Mouse (Mus musculus) lung, postnatal 4 days (tissue): Measurements from ENCODE around the gene Gabrb1.

ENCODE experiments used
- DNase-seq, 2 experiments: peaks; one replicate each; pipeline ENCODE4 v3.0.0; 2021

The Gabrb1 gene

GRCm38 (mm10) chr5:72164386-72164785 lies 506.5 kb downstream of the Gabrb1 start:
- DNase-seq: no peak

DNA sequence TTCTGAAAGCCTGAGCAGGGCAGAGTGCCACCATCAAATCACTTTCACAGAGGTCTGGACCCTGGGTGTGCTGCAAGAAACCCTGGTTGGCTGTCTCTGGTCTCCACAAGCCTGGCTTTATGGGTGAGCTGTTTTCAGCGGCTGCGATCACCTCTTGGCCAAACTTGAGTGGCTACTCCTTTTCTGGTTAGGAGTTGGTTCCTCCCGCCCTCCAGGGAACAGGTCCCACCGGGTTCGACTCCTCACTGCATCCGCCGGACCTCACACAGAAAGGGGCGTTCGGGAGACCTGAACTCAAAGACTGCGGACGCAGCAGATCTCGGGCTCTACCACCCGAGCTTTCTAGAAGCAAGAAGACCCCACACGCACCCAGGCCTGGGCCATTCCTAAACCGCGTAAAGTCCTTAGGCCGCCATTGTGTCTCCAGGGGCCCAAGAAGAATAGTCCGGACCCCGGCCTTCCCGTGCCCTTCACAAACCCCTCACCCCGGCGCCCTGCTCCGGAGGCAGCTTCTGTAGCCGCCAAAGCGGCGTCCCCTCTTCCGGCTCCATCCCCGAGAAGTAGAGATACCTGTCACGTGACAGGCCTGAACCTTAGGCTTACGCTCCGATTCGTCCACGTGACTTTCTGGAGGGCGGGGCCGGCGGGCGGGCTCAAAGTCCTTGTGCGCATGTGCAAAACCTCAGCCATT lies 509.8 kb downstream of the Gabrb1 start, which contains the start of gene Commd8:
Gene Commd8 (minus strand): TSS at position 596 of the 691 bp plus-strand sequence.
- DNase-seq: peak; percentile 96 to 97

DNA sequence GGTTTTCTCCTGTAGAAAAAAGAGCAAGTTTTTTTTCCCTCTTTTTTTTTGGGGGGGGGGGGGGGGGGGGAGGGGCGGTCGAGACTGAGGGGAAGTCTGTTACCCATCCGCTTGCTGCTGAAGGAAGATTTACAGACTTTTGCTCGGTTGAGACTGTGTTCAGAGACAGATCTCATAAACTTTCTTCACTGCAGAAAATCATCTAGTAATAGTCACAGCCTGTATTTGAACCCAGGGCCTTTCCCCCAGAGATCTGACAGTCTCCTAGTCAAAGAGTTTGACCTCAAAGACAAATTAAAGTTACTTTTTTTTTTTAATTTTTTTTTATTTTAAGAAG lies 510.3 kb downstream of the Gabrb1 start:
- DNase-seq: no peak

DNA sequence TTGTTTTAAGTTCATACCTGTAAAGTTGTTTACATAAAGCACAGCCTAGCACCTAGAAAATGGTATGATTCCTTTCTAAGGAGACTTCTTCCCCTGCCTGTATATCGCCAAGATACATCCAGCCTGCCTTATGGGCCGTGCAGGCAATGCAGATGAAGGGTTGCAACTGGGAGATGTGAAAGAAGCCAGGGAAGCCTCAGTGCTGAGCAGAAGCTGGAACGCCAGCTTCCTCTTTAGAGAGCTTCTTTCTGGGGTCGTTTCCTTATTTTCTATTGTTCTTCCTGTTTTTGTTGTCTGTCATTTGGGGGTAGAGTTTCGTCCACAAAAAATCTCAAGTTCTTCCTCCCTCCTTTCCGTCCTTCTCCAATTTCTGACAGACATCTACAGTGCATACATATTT lies 512.2 kb downstream of the Gabrb1 start:
- DNase-seq: no peak

DNA sequence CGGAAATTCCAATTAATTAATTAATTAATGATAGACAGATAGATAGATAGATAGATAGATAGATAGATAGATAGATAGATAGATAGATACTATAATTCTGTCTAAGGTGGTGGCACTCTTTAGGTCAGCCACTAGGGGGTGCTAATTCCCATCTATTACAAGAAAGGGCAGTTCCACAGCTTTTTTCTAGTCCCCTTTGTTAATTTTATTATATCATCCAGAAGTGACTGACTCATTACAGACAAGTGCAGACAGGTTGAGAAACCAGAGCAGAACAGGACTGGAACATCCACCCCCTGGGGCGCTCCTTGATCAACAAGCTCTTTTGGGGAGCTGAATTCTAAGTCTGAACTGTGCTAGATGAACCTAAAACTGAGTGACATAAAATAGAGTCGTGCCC lies 514.8 kb downstream of the Gabrb1 start:
- DNase-seq: peak in 1 of 2 experiments; percentile 65

DNA sequence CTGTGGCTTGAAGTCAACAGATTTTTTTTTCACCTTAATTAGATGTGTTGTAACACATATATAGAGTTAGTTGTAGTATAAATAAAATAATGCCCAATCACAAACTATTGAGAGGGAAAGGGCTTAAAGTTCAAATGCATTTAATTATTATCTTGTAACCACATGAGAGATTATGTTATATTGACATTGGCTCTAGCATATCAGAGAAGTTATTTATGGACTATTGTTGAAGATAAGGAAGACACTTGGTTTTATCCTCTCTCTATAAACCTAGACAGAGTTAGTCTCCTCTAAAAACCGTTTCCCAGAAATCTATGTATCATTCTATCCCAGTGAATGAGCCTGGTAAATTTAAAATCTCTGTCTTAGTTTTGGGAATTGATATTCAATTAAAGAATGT lies 515.6 kb downstream of the Gabrb1 start:
- no peak for DNase-seq

DNA sequence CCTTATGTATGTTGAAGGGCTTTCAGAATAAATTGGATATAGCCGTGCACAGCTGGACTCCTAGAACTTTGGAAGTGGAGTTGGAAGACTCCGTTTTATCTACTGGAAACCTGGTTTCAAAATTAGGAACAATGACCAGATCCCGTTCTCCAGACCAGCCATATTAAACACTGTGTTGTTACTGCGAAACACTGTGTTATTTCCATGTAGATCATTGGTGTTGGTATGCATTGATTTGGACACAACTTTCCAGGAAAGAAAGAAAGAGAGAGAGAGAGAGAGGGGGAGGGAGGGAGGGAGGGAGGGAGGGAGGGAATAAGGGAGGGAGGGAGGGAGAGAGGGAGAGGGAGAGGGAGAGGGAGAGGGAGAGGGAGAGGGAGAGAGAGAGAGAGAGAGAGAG lies 517.1 kb downstream of the Gabrb1 start:
- no peak for DNase-seq

GRCm38 (mm10) chr5:72175530-72175929 lies 517.6 kb downstream of the Gabrb1 start:
- DNase-seq: no peak

DNA sequence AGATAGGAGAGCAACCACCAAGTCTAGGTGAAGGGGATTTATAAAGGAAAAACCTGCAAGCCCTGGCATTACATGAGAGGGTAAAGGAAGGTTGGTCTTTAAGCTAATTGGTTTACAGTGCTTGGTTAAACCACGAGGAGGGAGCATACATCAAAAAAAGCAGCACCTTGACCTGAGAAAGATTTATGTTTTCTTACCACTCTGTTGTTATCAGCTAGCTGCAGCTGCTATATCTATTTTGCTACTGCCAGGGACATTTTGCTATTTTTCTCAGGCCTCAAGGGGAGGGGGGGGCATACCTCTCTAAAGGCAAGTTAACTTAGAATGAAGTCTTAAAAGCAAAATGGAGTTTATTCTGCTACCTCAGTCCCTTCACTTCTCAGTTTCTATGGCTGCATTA lies 523.3 kb downstream of the Gabrb1 start:
- no peak for DNase-seq

DNA sequence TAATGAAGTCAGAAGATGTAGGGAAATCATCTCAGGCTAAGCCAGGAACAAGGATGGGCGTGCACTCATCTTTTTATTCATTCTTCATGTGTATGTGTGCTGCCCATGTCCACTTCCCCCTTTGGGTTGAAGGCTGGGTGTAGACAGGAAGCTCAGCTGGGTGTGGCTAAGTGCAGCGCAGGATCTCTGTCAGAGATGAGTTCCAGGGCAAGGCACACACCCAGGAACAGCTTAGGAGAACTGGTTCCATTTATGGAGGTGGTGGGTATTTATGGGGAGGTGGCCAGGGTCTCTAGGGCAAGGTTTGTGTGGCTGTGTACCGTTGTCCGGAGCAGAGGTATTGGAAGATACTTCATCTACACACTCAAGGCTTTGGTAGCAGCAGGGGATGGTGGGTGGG lies 524.9 kb downstream of the Gabrb1 start:
- peak; percentile 59 to 67 for DNase-seq

DNA sequence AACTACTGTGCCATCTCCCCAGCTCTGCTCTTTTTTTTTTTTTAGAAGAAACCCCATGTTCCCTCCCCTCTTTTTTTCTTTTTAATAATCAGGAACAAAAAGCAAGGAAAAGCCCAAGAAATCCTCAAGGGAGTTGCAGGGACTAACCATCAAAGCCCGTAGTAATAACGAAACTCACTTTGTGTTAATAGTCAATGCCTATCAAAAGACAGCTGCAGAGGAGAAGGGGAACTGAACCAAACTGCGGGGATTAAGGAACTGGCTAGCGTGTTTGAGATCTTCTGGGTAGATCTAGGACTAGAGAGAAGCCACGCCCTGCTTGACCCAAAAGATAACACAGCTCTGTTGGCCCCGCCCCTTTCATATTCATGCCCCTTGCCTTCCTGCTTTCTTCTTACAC lies 526.0 kb downstream of the Gabrb1 start:
- peak; percentile 32 to 55 for DNase-seq

GRCm38 (mm10) chr5:72184437-72185100 lies 526.7 kb downstream of the Gabrb1 start:
- DNase-seq: no peak

DNA sequence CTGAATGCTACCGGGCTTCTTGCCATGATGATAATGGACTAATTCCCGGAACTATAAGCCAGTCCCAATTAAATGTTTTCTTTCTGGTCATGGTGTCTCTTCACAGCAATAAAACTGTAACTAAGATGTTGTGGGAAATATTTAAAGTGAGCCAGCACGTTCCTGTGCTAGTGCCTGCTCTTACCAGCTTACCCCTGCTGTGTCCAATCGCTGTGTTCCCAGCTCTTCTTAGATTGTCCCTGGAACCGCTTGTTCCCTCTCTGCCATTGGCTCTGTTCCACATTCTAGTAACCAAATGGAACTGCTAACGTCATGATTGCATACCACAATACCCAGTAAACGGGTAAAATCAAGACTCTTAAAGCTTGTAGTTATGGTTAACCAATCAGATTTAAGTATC lies 533.2 kb downstream of the Gabrb1 start:
- no peak for DNase-seq

DNA sequence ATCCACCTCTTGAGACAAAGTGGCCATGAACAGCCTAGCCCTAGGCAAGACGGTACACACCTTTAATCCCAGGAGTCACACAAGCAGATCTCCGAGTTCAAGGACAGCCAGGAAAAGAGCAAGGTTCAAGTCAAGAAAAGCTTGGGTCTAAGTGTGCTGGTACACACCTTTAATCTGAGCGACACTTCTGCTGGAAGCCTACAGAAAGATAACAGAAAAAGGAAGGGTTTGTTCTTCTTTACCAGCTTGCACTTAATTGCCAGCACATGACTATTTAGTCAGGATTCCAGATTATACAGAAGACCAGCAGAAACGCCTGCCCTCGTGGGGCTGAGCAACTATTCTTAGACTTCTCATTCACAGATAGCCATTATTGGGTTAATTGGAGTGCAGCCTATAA lies 534.0 kb downstream of the Gabrb1 start:
- DNase-seq: no peak

- no peak for DNase-seq
Measured at GRCm38 (mm10) chr5:72195442-72195841, 537.5 kb downstream of the Gabrb1 start.
